Mouse (Mus musculus) cerebellum, postnatal 36 days (tissue): ENCODE data around the gene Ube2t.
A peak's percentile ranks its signal among the peaks of the same experiment; 100 is the strongest.

Experiments
- DNase-seq, 2 experiments: peaks; one replicate each; pipeline ENCODE4 v3.0.0; 2021 to 2022; ENCODE audit warnings: mixed read lengths in 2 of 2

The Ube2t gene

GRCm38 (mm10) chr1:134962053-134962803, at the start of gene Ube2t:
TSS of gene Ube2t (plus strand) at chr1:134962565.
- DNase-seq = peak; percentile 93

GRCm38 (mm10) chr1:134913535-134913934, 48.8 kb upstream of the Ube2t start:
- DNase-seq = peak; percentile 18 to 38

- DNase-seq = no peak
Observed at GRCm38 (mm10) chr1:134915421-134915820, 46.9 kb upstream of the Ube2t start.

DNA sequence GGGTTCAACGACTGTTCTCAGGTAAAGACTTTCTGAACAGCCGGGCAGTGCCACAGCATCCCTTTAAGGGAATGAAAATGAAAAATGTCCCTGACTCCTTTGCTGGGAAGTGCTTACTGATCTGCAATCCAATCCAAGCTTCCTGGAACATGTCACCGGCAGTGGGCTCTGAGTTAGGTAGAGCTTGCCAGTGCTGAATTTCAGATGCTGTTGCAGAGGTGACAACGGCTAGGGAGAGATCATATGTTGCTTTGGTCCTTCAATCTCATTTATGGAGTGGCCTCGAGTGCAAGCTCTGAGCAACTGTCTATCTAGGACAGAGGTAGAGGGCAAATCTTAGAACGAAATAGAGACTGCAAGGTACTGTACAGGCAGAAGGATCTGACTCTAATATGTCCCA, 43.4 kb upstream of the Ube2t start:
- DNase-seq = no peak

- no peak for DNase-seq
Observed at GRCm38 (mm10) chr1:134932431-134932830, 29.9 kb upstream of the Ube2t start.

- no peak for DNase-seq
Observed at GRCm38 (mm10) chr1:134936335-134936734, 26.0 kb upstream of the Ube2t start.

- DNase-seq = no peak
Observed at GRCm38 (mm10) chr1:134938233-134938632, 24.1 kb upstream of the Ube2t start.

GRCm38 (mm10) chr1:134940863-134941262, 21.5 kb upstream of the Ube2t start:
- DNase-seq = no peak

DNA sequence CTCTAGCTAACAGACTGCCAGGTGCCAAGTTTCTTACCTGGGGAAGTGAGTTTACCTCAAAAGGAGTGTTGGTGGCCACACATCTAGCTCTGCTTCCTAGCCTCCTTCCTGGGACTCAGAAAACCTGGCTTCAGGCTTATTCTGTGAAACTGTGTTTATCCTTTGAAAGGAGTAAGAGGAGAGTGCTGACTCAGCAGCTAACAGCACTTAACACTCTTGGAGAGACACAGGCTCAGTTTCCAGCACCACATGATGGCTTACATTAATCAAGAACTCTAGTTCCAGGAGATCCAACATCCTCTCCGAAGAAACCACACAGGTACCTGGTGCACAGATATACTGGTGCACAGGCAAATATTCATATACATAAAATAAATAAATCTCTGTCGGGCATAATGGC, 19.5 kb upstream of the Ube2t start:
- no peak for DNase-seq

DNA sequence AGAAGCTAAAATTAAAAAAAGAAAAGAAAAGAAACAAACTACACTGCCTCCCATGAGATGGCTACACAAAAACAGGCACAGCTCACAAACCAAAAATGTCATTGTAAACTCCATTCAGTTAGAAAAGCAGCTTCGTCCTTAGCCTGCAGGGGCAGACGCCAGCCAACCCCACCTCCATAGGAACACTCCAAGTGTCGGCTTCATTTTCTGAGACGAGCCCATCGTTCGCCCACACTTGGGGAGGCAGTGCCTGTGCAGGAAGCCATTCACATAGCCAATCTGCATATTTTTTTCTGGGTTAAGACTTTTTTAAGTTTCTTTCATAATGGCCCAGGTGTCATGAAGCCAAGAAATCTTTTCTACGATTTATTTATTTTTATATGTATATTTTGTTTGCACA, 14.8 kb upstream of the Ube2t start:
- DNase-seq = no peak

DNA sequence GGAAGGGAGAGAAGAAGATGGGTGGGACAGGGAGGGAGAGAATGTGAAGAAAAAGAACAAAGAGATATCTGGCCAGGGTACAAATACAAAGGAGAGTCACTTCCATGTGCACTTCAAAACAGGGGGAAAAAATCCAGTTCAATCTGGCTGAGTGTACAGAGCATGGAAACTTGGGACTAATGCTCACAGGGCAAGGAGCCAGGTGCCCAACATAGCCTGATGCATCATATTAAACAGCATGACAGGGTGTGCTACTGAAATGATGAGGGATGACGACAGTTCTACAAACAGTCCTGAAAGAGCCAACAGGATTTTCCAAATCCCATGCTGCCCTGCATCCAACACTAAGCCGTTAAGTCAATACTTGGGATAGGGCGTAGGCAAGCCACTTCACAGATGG, 12.4 kb upstream of the Ube2t start:
- peak; percentile 38 to 52 for DNase-seq

DNA sequence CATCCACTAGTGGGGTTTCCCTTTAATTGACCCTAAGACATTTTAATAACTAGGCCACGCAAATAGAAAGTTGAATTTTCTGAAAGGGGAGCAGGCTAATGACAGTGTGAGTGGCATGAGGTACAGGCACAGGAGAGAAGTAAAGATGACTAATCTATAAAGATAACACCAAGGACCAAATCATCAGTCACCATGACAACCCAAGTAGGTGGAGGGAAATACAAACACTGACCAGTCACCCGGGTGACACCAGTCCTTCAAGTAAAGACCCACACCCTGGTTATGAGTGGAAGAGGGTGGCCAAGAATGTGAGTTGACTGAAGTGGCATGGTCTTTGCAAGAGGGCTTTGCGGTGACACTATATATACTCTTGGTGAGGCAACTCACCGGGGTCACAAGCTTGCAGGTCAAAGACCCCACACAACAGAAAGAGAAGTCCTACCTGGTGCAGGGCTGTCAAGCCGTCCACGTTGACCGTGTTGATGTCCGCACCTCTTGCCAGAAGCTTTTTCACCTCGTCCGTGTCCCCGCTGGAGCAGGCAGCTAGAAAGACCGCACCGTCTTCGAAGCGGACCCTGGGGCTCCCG, 7.2 kb upstream of the Ube2t start:
- DNase-seq = no peak

DNA sequence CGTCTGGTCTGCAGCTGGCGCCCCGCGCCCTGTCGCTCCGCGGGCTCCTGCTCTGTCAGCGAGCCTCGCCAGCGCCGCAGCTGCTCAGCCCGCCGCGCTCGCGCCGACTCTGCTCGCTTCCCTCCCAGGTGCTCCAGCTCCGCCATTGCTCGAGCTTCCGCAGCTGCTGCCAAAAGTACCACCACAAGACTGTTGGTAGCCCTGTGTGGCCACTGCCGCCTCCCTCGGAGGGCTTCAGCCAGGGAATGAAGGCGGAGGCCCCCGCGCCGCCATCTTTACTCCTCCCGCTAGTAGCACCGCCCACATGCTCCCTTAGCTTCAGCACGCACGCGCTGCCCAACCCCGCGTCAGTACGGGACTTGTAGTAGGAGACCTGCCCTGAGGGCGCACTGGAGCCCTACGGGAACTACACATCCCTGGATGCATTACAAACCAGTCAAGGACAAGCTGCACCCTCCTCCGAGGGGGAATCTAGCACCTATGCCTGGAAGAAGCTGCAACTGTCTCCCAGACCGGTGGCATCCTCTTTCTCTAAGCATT, 6.7 kb upstream of the Ube2t start, which contains the start of gene Ppp1r12b:
Gene Ppp1r12b, minus strand, starts transcription at position 306 of the 540 bp plus-strand sequence.
- peak; percentile 96 to 97 for DNase-seq

DNA sequence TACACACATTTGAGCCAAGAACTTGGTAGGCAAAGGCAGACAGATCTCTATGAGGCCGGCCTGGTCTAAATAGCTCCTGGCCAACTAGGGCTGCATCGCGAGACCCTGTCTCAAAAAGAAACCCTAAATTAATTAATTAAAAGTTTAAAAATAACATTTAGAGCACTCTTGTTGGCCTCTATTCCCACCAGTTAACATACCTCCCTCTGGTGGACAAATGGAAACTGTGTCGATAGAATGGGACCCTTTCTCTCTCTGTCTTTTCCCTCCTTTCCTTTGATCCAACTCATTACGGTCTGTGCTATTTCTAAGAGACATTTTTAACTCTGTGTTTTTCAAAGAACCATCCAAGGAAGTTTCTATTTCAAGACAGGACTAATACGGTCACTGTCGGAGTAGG, 1.7 kb upstream of the Ube2t start:
- DNase-seq = no peak

GRCm38 (mm10) chr1:134962821-134963220, 456 bp downstream of the Ube2t start:
- DNase-seq = peak; percentile 24 to 33

GRCm38 (mm10) chr1:134965430-134965829, 3.1 kb downstream of the Ube2t start:
- no peak for DNase-seq

GRCm38 (mm10) chr1:134972920-134973319, 10.6 kb downstream of the Ube2t start:
- DNase-seq = no peak

DNA sequence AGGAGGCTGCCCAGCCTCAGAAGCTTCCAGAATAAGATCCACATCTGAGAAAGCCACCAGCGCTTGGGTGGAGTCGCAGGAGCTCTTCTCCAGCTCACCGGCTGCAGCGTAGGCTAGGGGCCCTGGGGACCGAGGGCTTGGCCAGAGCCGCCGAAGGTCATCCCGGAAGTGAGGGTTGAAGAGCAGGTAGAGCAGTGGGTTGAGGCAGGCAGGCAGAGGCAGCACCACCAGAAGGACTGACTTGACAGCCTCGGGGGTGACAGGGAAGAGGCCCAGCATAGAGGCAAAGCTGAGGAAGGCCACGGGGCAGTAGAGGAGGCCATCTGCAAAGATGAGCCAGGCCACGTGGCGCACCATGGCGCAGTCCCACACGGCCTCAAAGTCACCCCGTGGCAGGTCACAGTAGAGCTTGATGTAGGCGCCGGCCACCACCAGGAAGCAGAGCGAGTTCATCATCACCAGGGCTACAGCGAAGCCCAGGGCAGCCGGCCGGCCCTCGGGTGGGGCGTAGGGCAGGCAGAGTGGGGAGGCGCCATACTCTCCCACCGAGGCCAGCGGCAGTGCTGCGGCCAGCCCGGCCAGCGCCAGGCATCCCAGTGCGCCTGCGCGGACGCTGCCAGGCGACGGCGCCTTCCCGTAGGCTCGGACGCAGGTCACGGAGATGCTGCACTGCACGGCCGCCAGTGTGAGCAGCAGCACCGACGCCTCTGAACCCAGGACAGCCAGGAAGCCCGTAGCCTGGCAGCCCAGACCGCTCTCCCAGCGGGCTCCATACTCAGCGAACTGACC, 25.0 kb downstream of the Ube2t start:
- peak; percentile 58 to 73 for DNase-seq

DNA sequence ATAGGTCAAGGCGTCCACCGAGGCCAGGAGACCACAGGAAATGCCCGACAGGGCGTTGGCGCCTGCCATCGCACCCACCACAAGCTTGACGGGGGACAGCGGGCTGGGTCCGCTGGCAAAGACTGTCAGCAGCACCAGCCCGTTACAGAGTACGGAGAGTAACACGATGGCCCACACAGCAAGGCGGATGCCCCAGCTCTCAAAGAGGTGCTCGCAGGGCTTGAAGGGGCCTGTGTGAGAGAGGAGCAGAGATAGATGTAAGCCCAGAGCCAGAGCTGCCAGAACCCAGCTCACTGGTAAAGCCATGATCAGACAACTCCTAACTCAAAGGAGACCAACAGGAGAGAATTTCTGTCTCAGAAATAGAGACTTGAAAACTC, 25.6 kb downstream of the Ube2t start:
- DNase-seq = no peak

DNA sequence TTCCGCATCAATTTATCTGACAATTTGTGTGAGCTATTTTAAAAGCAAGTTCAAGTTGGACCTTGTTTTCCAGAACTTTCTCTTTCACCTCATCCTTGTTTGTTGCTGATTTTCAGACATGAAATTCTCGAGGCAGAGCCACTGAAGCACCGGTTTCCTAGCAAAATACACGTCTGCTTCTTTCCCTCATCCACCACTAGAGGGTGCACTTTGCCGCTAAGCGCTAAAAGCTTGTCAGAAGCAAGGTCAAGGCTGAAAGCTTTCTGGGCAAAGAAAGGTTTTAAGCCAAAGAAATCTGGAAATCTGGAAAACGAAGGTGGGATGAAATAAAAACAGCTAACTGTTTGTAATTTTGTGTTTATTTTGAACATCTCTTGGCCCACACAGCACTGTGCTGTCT, 27.0 kb downstream of the Ube2t start:
- peak; percentile 77 to 82 for DNase-seq

GRCm38 (mm10) chr1:134992046-134992645, 29.8 kb downstream of the Ube2t start:
- DNase-seq = no peak

DNA sequence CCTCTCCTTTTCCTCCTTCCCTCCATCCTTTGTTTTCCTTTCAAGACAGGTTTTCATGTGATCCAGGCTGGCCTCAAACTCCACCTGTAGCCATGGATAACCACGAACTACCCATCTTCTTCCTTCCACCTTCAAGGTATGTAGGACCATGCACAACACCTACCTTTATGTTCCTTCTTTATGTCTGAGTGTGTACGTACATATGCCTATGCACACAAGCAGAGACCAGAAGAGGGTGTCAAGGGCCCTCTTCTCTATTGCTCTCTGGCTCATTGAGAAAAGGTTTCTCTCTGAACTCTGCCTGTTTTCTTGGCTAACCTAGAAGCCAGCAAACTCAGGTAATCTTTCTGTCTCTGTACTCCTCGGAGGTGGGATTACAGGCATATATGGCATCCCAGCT, 32.4 kb downstream of the Ube2t start:
- DNase-seq = no peak

GRCm38 (mm10) chr1:134995437-134995836, 33.1 kb downstream of the Ube2t start:
- peak in 1 of 2 experiments; percentile 10 for DNase-seq
